ENCODE assay signal across 23 mouse cellular contexts in the genomic region with DNA sequence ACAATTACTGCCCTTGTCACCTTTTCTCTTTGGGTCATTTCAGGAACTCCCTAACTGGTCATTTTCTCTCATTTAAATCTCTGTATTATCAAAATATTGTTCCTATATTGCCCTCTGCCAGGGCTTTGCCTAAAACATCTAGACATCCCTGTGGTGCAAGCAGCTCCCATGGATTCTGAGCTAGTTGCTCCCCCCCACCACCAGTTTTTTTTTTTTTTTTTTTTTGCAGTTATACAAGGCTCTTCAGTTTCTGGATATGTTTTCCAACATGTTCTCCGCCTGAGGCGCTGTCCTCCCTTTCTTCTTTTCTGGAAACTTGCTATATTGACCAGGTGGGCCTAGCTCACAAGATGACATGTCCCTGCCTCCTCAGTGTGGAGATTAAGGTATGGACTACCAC. TPM values are rescaled to one million over a fixed set of nuclear protein-coding genes. Genes with fewer than 3 reads are reported as not detected.
DNase-seq lines count a peak whose midpoint lies in the region; ATAC-seq and TF ChIP-seq lines count a peak whose summit lies in the region.
"Had no signal": no experiment of that assay in that cellular context is flagged by ENCODE, and none has a peak within 500 bp of the region (broad histone marks: within the 10 kb centered on the region; RNA-seq: fewer than 3 reads in every experiment).

No protein-coding gene starts in this region.

- peaks cover 44% of the 10 kb centered on the region for H3K4me1 ChIP-seq in erythroblast, embryonic 14.5 days (ENCODE audit: control insufficient read depth)
- peaks cover 16% of the 10 kb centered on the region for H3K4me1 ChIP-seq in intestine, embryonic 16.5 days (ENCODE audit: control insufficient read depth, insufficient read depth, low read length)
- H3K4me1 ChIP-seq in intestine, postnatal 0 days (replicated peaks; ENCODE audit: control insufficient read depth, insufficient read depth, low read length), result no peaks in the 10 kb centered on the region; the same call in 1 of the 2 replicates
- peaks cover 2% of the 10 kb centered on the region for H3K4me1 ChIP-seq in testis, adult 2 months (ENCODE audit: control insufficient read depth, insufficient read depth, low read length)

- peaks cover 62% of the 10 kb centered on the region for H3K36me3 ChIP-seq in erythroblast, embryonic 14.5 days (ENCODE audit: control insufficient read depth)
- no peaks in the 10 kb centered on the region for H3K36me3 ChIP-seq in intestine, embryonic 16.5 days (ENCODE audit: control insufficient read depth, insufficient read depth, low read length)
- peaks cover 39% of the 10 kb centered on the region for H3K36me3 ChIP-seq in intestine, postnatal 0 days (ENCODE audit: control insufficient read depth, insufficient read depth)
- no peaks in the 10 kb centered on the region; the same call in 1 of the 2 replicates for H3K36me3 ChIP-seq in testis, adult 2 months (ENCODE audit: control insufficient read depth, insufficient read depth, low read length)

- WGBS in intestine, embryonic 16.5 days, result 94% methylated on average over 2 of the region's 2 CpGs
- WGBS in intestine, postnatal 0 days, result 90% methylated on average over 2 of the region's 2 CpGs

- H3K9me3 ChIP-seq in erythroblast, embryonic 14.5 days (ENCODE audit: control insufficient read depth, low read length), result no peaks in the 10 kb centered on the region
- H3K9me3 ChIP-seq in intestine, embryonic 16.5 days (ENCODE audit: control insufficient read depth, low read length), result no peaks in the 10 kb centered on the region
- H3K9me3 ChIP-seq in intestine, postnatal 0 days (ENCODE audit: control insufficient read depth), result no peaks in the 10 kb centered on the region
- H3K9me3 ChIP-seq: embryonic facial prominence, embryonic 15.5 days; forebrain, embryonic 12.5 days; heart, embryonic 10.5 days; midbrain, embryonic 12.5 days; neural tube, embryonic 12.5 days had no signal

- no peak overlapping the region for H3K27ac ChIP-seq in intestine, embryonic 16.5 days (ENCODE audit: low read length)
- H3K27ac ChIP-seq in intestine, postnatal 0 days (ENCODE audit: low read depth, low read length), result no peak overlapping the region
- H3K27ac ChIP-seq in testis, adult 2 months (ENCODE audit: control insufficient read depth, insufficient read depth, low read depth, low read length), result no peak overlapping the region
- H3K27ac ChIP-seq: embryonic facial prominence, embryonic 15.5 days; forebrain, embryonic 12.5 days; gastrocnemius, adult 2 months; heart, embryonic 10.5 days; midbrain, embryonic 12.5 days; neural tube, embryonic 12.5 days had no signal

- ATAC-seq in erythroblast, adult 5-6 weeks (replicated peaks; ENCODE audit: low FRiP score, poor library complexity, severe bottlenecking), result no peak
- no peak for ATAC-seq in intestine, embryonic 16.5 days
- no peak for ATAC-seq in intestine, postnatal 0 days

- no peaks in the 10 kb centered on the region for H3K27me3 ChIP-seq in erythroblast, embryonic 14.5 days (ENCODE audit: control insufficient read depth)
- no peaks in the 10 kb centered on the region for H3K27me3 ChIP-seq in intestine, embryonic 16.5 days (replicated peaks; ENCODE audit: control insufficient read depth, insufficient read depth, low read length)
- H3K27me3 ChIP-seq in intestine, postnatal 0 days (replicated peaks; ENCODE audit: control insufficient read depth, insufficient read depth, low read length), result no peaks in the 10 kb centered on the region
- H3K27me3 ChIP-seq in testis, adult 2 months (ENCODE audit: control insufficient read depth, insufficient read depth, low read length), result no peaks in the 10 kb centered on the region
- H3K27me3 ChIP-seq: embryonic facial prominence, embryonic 15.5 days; forebrain, embryonic 12.5 days; midbrain, embryonic 12.5 days; neural tube, embryonic 12.5 days had no signal

- no peak overlapping the region; the same call in 1 of the 2 replicates for H3K9ac ChIP-seq in intestine, embryonic 16.5 days (ENCODE audit: low read depth, low read length)
- H3K9ac ChIP-seq in intestine, postnatal 0 days (ENCODE audit: low read depth, low read length), result no peak overlapping the region
- H3K9ac ChIP-seq: embryonic facial prominence, embryonic 15.5 days; forebrain, embryonic 12.5 days; midbrain, embryonic 12.5 days; neural tube, embryonic 12.5 days had no signal

- no peak for DNase-seq in testis, postnatal 10 days (ENCODE audit: low spot score)
- DNase-seq in kidney, adult 9 months, result no peak
- DNase-seq: adrenal gland, postnatal 36 days; cerebellum, adult 9-11 months; gastrocnemius, adult 2 months; heart, postnatal 10 days; kidney, adult 8-10 months; kidney, postnatal 14 days; left cerebral cortex, postnatal 4 days; lung, adult 18-20 months; lung, postnatal 14 days; thymus, adult 18-20 months; thymus, postnatal 36 days had no signal

- peak overlapping the region; percentile 9; the same call in 1 of the 2 replicates for H3K4me2 ChIP-seq in intestine, embryonic 16.5 days (ENCODE audit: low read depth, low read length)
- no peak overlapping the region for H3K4me2 ChIP-seq in intestine, postnatal 0 days (replicated peaks; ENCODE audit: low read depth)
- H3K4me2 ChIP-seq: embryonic facial prominence, embryonic 15.5 days; neural tube, embryonic 12.5 days had no signal

- no peak for TF ChIP-seq CTCF in intestine, postnatal 0 days (IDR thresholded peaks at IDR 0.05; ENCODE audit: low read depth)
- TF ChIP-seq CTCF in testis, adult 2 months (IDR thresholded peaks at IDR 0.05; ENCODE audit: control insufficient read depth, insufficient read depth, insufficient replicate concordance, low read depth, low read length), result no peak

- no peak for TF ChIP-seq POLR2A in testis, adult 2 months (IDR thresholded peaks at IDR 0.05; ENCODE audit: control insufficient read depth, low read depth, low read length)

- H3K4me3 ChIP-seq in erythroblast, embryonic 14.5 days (replicated peaks), result peak overlapping the region; percentile 20
- no peak overlapping the region for H3K4me3 ChIP-seq in intestine, embryonic 16.5 days (ENCODE audit: low read length)
- no peak overlapping the region for H3K4me3 ChIP-seq in intestine, postnatal 0 days (ENCODE audit: low read depth, low read length)
- H3K4me3 ChIP-seq in testis, adult 2 months (ENCODE audit: control insufficient read depth, low read depth, low read length), result peak overlapping the region; percentile 2; the same call in 1 of the 2 replicates
- H3K4me3 ChIP-seq: embryonic facial prominence, embryonic 15.5 days; forebrain, embryonic 12.5 days; gastrocnemius, adult 2 months; heart, embryonic 10.5 days; midbrain, embryonic 12.5 days; neural tube, embryonic 12.5 days had no signal

RNA-seq across cellular contexts. Expression of gene Zdhhc6, which starts 2.2 kb away (rescaled TPM):
- polyA plus RNA-seq in erythroblast, embryonic 14.5 days (2012), result 1.3 and 2.3 TPM in 2 replicates
- total RNA-seq in erythroblast, adult 5-6 weeks (2015; ENCODE audit: low replicate concordance), result 12.7 and 17.5 TPM in 2 replicates
- total RNA-seq in erythroblast, adult 5-6 weeks (2017; ENCODE audit: low replicate concordance), result 10.0 and 11.8 TPM in 2 replicates
- polyA plus RNA-seq in intestine, embryonic 16.5 days (2015; fragmentation: Nextera tagmentation; extraction: Ambion mirVana), result 92.7 and 101 TPM in 2 replicates
- 39.8 and 44.7 TPM in 2 replicates for polyA plus RNA-seq in intestine, postnatal 0 days (2015; fragmentation: Nextera tagmentation; extraction: Ambion mirVana)
- polyA plus RNA-seq in testis, adult 2 months (2012; rRNA removed), result 10.7 and 13.2 TPM in 2 replicates

RNA-seq across cellular contexts. Expression of gene Vti1a, which starts 2.4 kb away (rescaled TPM):
- polyA plus RNA-seq in erythroblast, embryonic 14.5 days (2012), result 0.90 and 1.0 TPM in 2 replicates
- total RNA-seq in erythroblast, adult 5-6 weeks (2015; ENCODE audit: low replicate concordance), result 10.2 and 16.9 TPM in 2 replicates
- total RNA-seq in erythroblast, adult 5-6 weeks (2017; ENCODE audit: low replicate concordance), result 18.0 and 19.2 TPM in 2 replicates
- polyA plus RNA-seq in intestine, embryonic 16.5 days (2015; fragmentation: Nextera tagmentation; extraction: Ambion mirVana), result 24.4 and 27.4 TPM in 2 replicates
- 21.3 and 23.2 TPM in 2 replicates for polyA plus RNA-seq in intestine, postnatal 0 days (2015; fragmentation: Nextera tagmentation; extraction: Ambion mirVana)
- polyA plus RNA-seq in testis, adult 2 months (2012; rRNA removed), result 4.7 and 4.9 TPM in 2 replicates

Comparison
In these comparisons a context has a peak if more than half of its experiments do, and no peak if none do; other contexts are left out.
1. H3K4me3 ChIP-seq: peak in erythroblast, embryonic 14.5 days (single experiment) and testis, adult 2 months (single experiment); none in intestine, embryonic 16.5 days (single experiment) and intestine, postnatal 0 days (single experiment).